Mouse (Mus musculus): ENCODE measurements around the gene Rnd1.

- TF ChIP-seq CTCF (IDR thresholded peaks at IDR 0.05; ENCODE audit: borderline replicate concordance, insufficient read depth, low read length) (0 out of 2 replicates have a peak, but pooled peaks have one; percentile 8), POLR2A (IDR thresholded peaks at IDR 0.05; ENCODE audit: low read depth, low read length) (no peak)
Observed at GRCm38 (mm10) chr15:98617176-98617537, 60.1 kb downstream of the Rnd1 start.

All from embryonic fibroblast, embryonic 13.5 days (primary cell).